Mouse (Mus musculus) forebrain, embryonic 15.5 days (tissue): Measurements from ENCODE around the gene Fra10ac1. TPM values are rescaled to one million over a fixed set of nuclear protein-coding genes. Genes with fewer than 3 reads are reported as not detected.

Experiments used
- ATAC-seq: fragments of 200-750 bp; cut with Nextera tagmentation; replicated peaks from 2 replicates; pipeline ENCODE4 v1.8.0; 2017; ENCODE audit warnings: mild to moderate bottlenecking, moderate TSS enrichment, moderate library complexity
- H3K27ac ChIP-seq: fragments of 300-500 bp; sonication (generic); replicated peaks from 2 replicates; pipeline ENCODE4 v1.5.1; 2015; ENCODE audit warnings: mild to moderate bottlenecking, inconsistent platforms
- H3K27me3 ChIP-seq: fragments of 300-500 bp; sonication (generic); 2 replicates; pipeline ENCODE4 v1.6.1; 2015; ENCODE audit warnings: inconsistent platforms
- H3K36me3 ChIP-seq: fragments of 300-500 bp; sonication (generic); 2 replicates; pipeline ENCODE4 v1.6.1; 2015; ENCODE audit warnings: mild to moderate bottlenecking, inconsistent platforms
- H3K4me1 ChIP-seq: fragments of 300-500 bp; sonication (generic); 2 replicates; pipeline ENCODE4 v1.6.1; 2015; ENCODE audit warnings: inconsistent platforms
- H3K4me2 ChIP-seq: fragments of 300-500 bp; sonication (generic); replicated peaks from 2 replicates; pipeline ENCODE4 v1.6.1; 2015; ENCODE audit warnings: mild to moderate bottlenecking, inconsistent platforms
- H3K4me3 ChIP-seq: fragments of 300-500 bp; sonication (generic); 2 replicates; pipeline ENCODE4 v1.5.1; 2015; ENCODE audit warnings: mild to moderate bottlenecking, inconsistent platforms
- H3K9ac ChIP-seq: fragments of 300-500 bp; sonication (generic); replicated peaks from 2 replicates; pipeline ENCODE4 v1.6.1; 2015; ENCODE audit warnings: mild to moderate bottlenecking, inconsistent platforms
- H3K9me3 ChIP-seq: fragments of 300-500 bp; sonication (generic); 2 replicates; pipeline ENCODE4 v1.6.1; 2016; ENCODE audit warnings: inconsistent platforms
- WGBS: fragments of 180-500 bp; shearing (Covaris S2); methylation state at CpG from one replicate; pipeline ENCODE4 v1.1.7; 2015; ENCODE audit warnings: mixed read lengths; 5-methylcytosine and 5-hydroxymethylcytosine counted together
- polyA plus RNA-seq: library from polyadenylated mRNA; unstranded; fragments of >200 nt; fragmentation: Nextera tagmentation; extraction: Ambion mirVana; gene quantifications from 2 replicates; pipeline ENCODE4 v1.2.1, GENCODE M21; 2015

Gene Fra10ac1
- polyA plus RNA-seq = 53.7 and 54.9 TPM in 2 replicates

DNA sequence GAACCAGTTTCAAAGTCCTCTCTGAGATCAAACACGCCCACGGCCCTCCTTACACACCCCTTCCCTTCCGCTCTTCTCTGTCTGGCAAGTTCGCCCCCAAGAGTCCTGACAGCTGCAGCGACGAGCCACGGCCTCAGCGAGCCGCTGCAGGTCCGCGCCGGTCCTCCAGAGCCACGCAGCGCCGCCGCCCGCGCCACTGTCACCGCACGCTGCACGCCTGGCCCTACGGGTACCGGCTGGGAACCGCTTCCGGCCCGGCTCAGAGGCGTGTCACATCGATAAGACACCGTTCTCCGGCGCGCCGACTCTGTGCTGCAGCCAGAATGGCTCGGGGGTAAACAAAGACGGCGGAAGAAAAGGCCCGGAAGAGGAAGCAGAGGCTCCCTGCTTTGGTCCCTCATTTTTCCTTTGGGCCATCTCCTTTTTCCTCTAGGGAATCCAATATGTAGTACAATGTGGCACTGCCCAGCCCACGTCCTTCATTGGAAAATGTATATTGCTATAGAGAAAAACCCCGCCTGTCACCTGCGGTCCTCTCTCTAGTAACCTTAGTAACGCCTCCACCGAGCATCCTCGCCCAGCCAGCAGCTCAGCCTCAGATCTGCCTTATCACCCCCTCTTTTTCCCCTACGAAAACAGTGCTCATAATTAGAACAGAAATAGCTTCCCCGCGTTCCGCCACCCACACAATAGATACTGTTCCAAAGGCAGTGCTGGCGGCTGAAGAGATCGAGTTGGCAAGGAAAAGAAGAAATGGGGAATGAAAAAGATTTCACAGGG lies at the start of gene Fra10ac1:
Gene Fra10ac1, minus strand, starts transcription at position 252 of the 780 bp plus-strand sequence.
- Histone ChIP-seq H3K9me3 (no peaks in the 10 kb centered on the region), H3K27me3 (no peaks in the 10 kb centered on the region), H3K36me3 (no peaks in the 10 kb centered on the region), H3K27ac (peak within 1 kb of the TSS; percentile 99), H3K4me3 (peak within 1 kb of the TSS; percentile 57), H3K4me1 (peaks cover 16% of the 10 kb centered on the region), H3K4me2 (peak within 1 kb of the TSS; percentile 62), H3K9ac (peak within 1 kb of the TSS; percentile 79)
- peak; percentile 98 for ATAC-seq
- under 1% methylated on average over 49 of the region's 49 CpGs for WGBS

DNA sequence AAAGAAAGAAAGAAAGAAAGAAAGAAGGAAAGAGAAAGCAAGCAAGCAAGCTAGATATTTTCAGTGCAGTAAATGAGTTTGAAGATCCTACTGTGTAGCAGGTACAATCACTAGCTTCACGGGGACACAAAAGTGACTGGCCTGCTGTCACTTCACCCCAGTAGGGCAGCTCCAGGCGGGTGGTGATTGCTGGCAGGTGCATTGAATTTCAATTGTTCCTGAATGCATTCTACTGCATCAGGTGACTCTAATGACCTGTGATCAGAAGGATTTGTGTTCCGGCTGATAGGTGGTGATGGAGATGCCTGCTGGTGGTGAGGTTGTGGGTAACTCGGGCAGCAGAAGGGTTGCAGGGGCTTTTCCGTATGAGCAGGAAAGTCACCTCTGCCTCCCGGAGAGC lies 47.1 kb upstream of the Fra10ac1 start:
- WGBS = 26% methylated on average over 6 of the region's 6 CpGs
- no peak for ATAC-seq
- Histone ChIP-seq H3K9ac (no peak overlapping the region), H3K27me3 (no peaks in the 10 kb centered on the region), H3K4me1 (no peaks in the 10 kb centered on the region), H3K27ac (no peak overlapping the region), H3K9me3 (no peaks in the 10 kb centered on the region), H3K36me3 (no peaks in the 10 kb centered on the region), H3K4me2 (no peak overlapping the region), H3K4me3 (no peak overlapping the region)

DNA sequence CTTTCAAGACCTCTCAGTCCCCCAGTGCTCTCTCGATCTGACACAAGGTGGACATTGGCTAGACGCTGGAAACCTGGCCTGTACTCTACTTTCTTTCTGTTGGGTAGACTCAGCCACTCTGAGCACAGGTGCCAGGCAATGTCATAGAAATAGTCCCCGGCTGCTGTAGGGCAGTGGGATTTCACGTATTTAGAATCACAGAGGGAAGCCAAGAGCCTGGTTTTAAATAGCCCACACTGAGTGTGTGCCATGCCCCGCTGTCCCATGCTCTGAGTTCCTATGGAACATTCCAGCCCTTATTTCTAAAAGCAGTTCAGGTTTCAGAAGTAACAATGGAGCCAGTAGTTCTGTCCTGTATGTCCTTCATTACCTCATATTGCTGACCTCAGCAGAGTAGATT lies 43.5 kb upstream of the Fra10ac1 start:
- Histone ChIP-seq H3K27me3 (no peaks in the 10 kb centered on the region), H3K27ac (no peak overlapping the region), H3K36me3 (no peaks in the 10 kb centered on the region), H3K4me2 (no peak overlapping the region), H3K9ac (no peak overlapping the region), H3K9me3 (no peaks in the 10 kb centered on the region), H3K4me3 (no peak overlapping the region), H3K4me1 (peaks cover 15% of the 10 kb centered on the region)
- 80% methylated on average over 5 of the region's 5 CpGs for WGBS
- no peak for ATAC-seq

DNA sequence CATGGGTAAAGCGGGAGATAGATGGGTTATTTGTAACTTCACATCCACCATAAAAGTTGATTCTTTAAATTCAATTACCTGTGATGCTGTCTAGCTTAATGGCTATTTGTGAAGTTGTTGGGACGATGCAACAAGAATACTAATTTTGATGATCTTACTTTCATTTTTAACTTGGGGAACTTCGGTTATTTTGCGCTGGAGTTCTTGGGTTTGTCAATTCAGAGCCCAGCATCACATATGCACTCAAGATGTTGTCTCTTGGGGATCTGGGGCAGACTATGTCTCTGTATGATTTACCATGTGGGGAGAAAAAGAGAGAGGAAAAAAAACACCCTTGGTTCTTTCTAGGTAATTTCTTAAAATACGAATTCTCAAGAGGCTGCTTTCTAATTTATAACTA lies 41.8 kb upstream of the Fra10ac1 start:
- no peak overlapping the region for H3K9ac ChIP-seq
- H3K4me1 ChIP-seq = peaks cover 15% of the 10 kb centered on the region
- ATAC-seq = no peak
- H3K27ac ChIP-seq = peak overlapping the region; percentile 8
- no peaks in the 10 kb centered on the region for H3K36me3 ChIP-seq
- no peaks in the 10 kb centered on the region for H3K9me3 ChIP-seq
- WGBS = 84% methylated on average over 5 of the region's 5 CpGs
- peak overlapping the region; percentile 33 for H3K4me3 ChIP-seq
- no peaks in the 10 kb centered on the region for H3K27me3 ChIP-seq
- peak overlapping the region; percentile 50 for H3K4me2 ChIP-seq

DNA sequence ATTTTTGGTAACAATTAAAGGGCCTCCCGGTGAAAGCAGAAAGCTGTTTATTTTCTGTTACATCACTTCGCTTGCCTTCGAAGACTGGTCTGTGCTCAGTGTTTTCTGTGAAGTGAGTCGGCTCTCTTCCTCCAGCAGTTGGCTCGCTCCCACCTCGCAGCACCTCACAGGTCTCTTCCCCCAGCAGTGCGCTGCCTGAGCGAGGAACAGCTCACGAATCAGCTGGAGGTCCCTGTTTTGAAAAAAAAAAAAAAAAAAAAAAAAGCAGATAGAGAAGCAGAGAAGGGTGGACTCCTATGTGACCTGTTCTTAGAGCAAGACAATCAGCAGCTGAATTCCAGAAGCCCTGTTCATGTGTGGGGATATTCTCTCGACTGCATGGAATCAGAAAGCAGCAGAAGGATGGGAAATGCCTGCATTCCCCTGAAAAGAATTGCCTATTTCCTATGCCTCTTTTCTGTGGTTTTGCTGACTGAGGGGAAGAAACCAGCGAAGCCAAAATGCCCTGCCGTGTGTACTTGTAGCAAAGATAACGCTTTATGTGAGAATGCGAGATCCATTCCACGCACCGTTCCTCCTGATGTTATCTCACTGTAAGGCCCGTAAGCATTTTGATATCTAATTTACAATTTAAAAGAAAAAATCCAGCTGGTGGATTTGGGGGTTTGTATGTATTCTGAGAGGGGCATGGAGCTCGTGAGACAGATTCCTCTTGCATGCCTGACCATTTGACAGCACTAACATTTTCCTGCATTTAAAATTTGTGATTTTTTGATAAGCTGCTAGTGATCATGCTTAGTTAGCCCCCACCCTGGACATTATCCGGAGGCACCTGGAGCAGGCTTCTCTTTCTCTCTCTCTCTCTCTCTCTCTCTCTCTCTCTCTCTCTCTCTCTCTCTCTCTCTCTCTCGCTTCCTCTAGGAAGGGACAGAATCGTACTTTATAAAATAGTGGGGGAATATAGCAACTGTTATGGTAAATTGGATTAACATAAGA lies 40.8 kb upstream of the Fra10ac1 start, which contains the start of gene Lgi1:
Gene Lgi1, plus strand, starts transcription at position 32 of the 996 bp plus-strand sequence.
- Histone ChIP-seq H3K4me3 (peak within 1 kb of the TSS; percentile 33), H3K9me3 (no peaks in the 10 kb centered on the region), H3K36me3 (no peaks in the 10 kb centered on the region), H3K27ac (peak within 1 kb of the TSS; percentile 89), H3K4me1 (peaks cover 23% of the 10 kb centered on the region), H3K4me2 (peak within 1 kb of the TSS; percentile 50), H3K27me3 (no peaks in the 10 kb centered on the region), H3K9ac (peak within 1 kb of the TSS; percentile 48)
- 13% methylated on average over 21 of the region's 21 CpGs for WGBS
- ATAC-seq = peak; percentile 62

DNA sequence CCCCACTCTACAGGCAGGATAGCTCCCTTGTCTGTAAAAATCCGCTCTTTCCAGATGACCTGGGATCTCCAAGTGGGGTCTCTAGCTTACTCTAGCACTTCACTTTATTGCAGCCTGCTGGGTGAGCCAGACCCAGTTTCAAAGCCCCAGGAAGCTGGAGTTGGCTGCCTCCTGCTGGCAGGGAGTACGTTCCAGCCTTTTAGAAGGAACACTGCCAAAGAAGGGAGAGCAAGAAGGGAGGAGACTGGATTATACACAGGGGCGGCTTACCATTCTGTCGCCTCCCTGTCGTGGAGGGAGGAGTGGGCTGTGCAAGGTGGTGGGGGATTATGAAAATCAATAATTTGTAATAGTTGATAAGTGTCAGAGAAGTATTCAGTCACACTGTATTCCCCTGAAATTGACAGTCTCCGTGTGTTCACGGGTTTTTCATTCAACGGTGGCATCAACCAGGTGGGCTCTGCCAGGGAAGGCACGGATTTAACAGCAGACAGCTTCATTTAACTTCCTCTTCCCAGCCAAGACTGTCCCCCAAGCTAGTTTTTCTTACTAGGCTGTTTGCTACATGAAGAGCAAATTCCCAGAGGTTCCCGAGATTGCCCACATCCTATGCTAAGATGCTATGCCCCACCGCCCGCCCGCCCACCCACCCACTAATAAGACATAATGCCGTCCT lies 40.0 kb upstream of the Fra10ac1 start:
- Histone ChIP-seq H3K36me3 (no peaks in the 10 kb centered on the region), H3K27me3 (no peaks in the 10 kb centered on the region), H3K4me2 (peak overlapping the region; percentile 50), H3K4me1 (peaks cover 30% of the 10 kb centered on the region), H3K9ac (peak overlapping the region; percentile 48), H3K27ac (peak overlapping the region; percentile 89), H3K9me3 (no peaks in the 10 kb centered on the region), H3K4me3 (peak overlapping the region; percentile 33)
- peak; percentile 75 for ATAC-seq
- 7% methylated on average over 14 of the region's 14 CpGs for WGBS

DNA sequence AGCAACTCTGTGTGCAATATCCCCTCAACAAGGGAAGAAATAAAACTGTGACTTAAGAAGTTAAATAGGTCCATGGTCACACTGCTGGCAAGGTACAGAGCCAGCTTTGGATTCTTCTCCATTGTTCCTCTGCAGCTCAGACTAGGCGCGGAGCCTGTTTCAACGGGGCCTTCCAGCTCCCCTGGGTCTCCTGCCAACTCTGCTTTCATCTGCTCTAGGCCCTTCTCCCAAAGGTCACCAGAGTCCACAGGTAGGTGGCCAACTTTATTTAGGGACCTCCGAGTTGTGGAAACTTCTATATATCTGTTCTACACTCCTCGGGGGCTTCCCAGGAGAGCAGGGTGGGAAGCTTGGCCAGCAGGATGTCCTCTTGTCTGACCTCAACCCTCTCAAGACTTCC lies 37.4 kb upstream of the Fra10ac1 start:
- H3K27me3 ChIP-seq = no peaks in the 10 kb centered on the region
- H3K4me1 ChIP-seq = peaks cover 34% of the 10 kb centered on the region
- no peaks in the 10 kb centered on the region for H3K9me3 ChIP-seq
- 73% methylated on average over 5 of the region's 5 CpGs for WGBS
- no peak overlapping the region for H3K9ac ChIP-seq
- H3K27ac ChIP-seq = no peak overlapping the region
- no peak for ATAC-seq
- no peaks in the 10 kb centered on the region for H3K36me3 ChIP-seq
- no peak overlapping the region for H3K4me2 ChIP-seq
- H3K4me3 ChIP-seq = no peak overlapping the region

DNA sequence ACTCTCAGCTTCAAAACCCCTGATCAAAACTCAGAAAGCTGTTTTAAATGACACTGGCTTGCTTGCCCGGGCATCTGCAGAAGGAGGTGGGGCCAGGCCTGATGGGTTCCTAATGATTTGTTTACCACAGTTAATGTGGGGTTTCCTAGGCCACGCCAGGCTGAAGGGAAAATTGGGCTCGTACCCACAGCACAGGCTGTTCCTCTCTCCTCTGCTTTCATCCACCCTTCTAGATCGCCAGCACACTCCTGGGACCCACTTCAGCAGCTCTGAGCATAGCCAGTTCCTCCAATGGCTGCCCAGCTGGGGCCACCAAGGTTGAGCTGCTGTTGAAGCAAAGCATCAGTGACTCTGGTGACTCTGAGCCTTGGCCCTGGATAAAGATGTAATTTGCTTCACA lies 36.4 kb upstream of the Fra10ac1 start:
- no peak overlapping the region for H3K4me3 ChIP-seq
- peaks cover 34% of the 10 kb centered on the region for H3K4me1 ChIP-seq
- H3K27me3 ChIP-seq = no peaks in the 10 kb centered on the region
- 21% methylated on average over 4 of the region's 4 CpGs for WGBS
- H3K4me2 ChIP-seq = no peak overlapping the region
- H3K9me3 ChIP-seq = no peaks in the 10 kb centered on the region
- peak; percentile 40 for ATAC-seq
- H3K9ac ChIP-seq = no peak overlapping the region
- H3K27ac ChIP-seq = peak overlapping the region; percentile 22; the same call in 1 of the 2 replicates
- no peaks in the 10 kb centered on the region for H3K36me3 ChIP-seq

DNA sequence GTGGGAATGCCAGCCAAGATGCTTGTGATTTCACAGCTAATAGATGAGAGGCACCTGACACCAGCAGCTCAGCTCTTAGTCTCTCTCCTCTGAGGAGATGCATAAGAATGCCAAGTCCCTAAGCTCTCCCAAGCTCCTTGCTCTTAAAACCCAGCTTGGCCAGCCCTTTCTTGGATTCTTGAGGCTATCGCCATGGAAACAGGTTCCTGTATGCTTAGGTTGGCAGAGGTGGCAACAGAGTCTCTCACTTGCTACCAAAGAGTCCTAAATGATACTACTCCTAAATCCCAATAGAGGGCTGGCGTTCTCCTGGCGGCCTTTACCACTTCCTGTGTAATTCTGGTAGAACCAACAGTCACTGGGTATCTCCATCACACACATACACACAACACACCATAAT lies 35.5 kb upstream of the Fra10ac1 start:
- Histone ChIP-seq H3K9ac (no peak overlapping the region), H3K27me3 (no peaks in the 10 kb centered on the region), H3K36me3 (no peaks in the 10 kb centered on the region), H3K4me1 (peaks cover 28% of the 10 kb centered on the region), H3K27ac (peak overlapping the region; percentile 47; the same call in 1 of the 2 replicates), H3K4me3 (no peak overlapping the region), H3K4me2 (no peak overlapping the region), H3K9me3 (no peaks in the 10 kb centered on the region)
- WGBS = 81% methylated on average over 3 of the region's 3 CpGs
- ATAC-seq = no peak

DNA sequence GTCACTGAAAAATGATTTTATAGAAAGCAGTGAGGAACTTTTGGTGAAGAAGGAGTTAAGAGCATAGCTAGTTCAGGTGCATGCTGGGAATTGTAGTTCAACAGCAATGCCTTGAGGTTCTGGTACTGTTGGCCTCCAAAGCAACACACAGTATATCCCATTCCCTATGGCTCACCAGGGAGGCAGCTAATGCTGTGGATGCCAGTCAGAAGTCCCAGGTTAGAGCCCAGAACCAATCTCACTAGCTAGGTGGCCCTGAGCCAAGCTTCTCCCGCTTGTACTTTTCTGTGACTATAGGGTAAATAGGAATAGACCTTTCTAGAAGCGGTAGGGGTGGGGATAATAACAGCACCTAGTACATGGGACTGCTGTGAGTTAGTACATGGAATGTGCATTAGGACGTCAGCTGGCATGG lies 34.7 kb upstream of the Fra10ac1 start:
- Histone ChIP-seq H3K27me3 (no peaks in the 10 kb centered on the region), H3K9me3 (no peaks in the 10 kb centered on the region), H3K9ac (no peak overlapping the region), H3K4me3 (no peak overlapping the region), H3K4me1 (peaks cover 23% of the 10 kb centered on the region), H3K4me2 (0 out of 2 replicates have a peak overlapping the region, but pooled peaks have one; percentile 9), H3K27ac (no peak overlapping the region), H3K36me3 (no peaks in the 10 kb centered on the region)
- ATAC-seq = peak; percentile 77
- 68% methylated on average over 3 of the region's 3 CpGs for WGBS

DNA sequence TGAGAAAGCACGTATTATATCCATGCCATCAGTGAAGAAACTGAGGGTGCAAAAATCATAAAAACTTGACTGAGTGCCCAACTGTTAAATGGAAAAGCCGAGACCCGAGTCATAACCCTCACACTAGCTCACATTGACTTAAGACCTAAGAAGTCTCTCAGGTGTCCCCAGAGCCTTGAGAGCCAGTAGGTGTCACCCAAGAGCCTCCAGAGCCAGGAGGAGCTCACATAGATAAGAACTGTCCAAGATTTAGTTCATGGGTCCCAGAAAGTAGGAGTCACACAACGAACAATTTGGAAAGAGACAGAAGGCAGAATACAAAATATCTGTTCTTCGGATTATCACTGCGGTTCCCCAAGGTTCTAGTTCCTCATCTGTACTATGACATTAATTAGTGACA lies 29.8 kb upstream of the Fra10ac1 start:
- Histone ChIP-seq H3K36me3 (no peaks in the 10 kb centered on the region), H3K4me3 (no peak overlapping the region), H3K4me2 (no peak overlapping the region), H3K9ac (no peak overlapping the region), H3K4me1 (0 out of 2 replicates have a peak, but pooled peaks cover 2% of the 10 kb centered on the region), H3K27ac (no peak overlapping the region), H3K9me3 (no peaks in the 10 kb centered on the region), H3K27me3 (no peaks in the 10 kb centered on the region)
- WGBS = 60% methylated on average over 6 of the region's 6 CpGs
- ATAC-seq = no peak
